Mouse (Mus musculus) lung, embryonic 16.5 days (tissue): ENCODE results near the gene Scgb3a1. TPM values are rescaled to one million over a fixed set of nuclear protein-coding genes. Genes with fewer than 3 reads are reported as not detected.
A peak's percentile ranks its signal among the peaks of the same experiment; 100 is the strongest.

Experiments
- ATAC-seq: fragments of 200-750 bp; cut with Nextera tagmentation; 2 replicates; pipeline ENCODE4 v1.8.0; 2017; ENCODE audit warnings: low read depth, mild to moderate bottlenecking, moderate library complexity
- H3K27ac ChIP-seq: fragments of 300-500 bp; sonication (generic); 2 replicates; pipeline ENCODE4 v1.5.1; 2014; ENCODE audit warnings: mild to moderate bottlenecking, control low read depth, low read length
- H3K27me3 ChIP-seq: fragments of 300-500 bp; sonication (generic); 2 replicates; pipeline ENCODE4 v1.6.1; 2014; ENCODE audit warnings: low read depth, low read length, mixed read lengths; ENCODE audit not compliant: control insufficient read depth, insufficient read depth
- H3K36me3 ChIP-seq: fragments of 300-500 bp; sonication (generic); 2 replicates; pipeline ENCODE4 v1.6.1; 2014; ENCODE audit warnings: low read length; ENCODE audit not compliant: control insufficient read depth, insufficient read depth
- H3K4me1 ChIP-seq: fragments of 300-500 bp; sonication (generic); replicated peaks from 2 replicates; pipeline ENCODE4 v1.6.1; 2014; ENCODE audit warnings: low read length, mixed read lengths; ENCODE audit not compliant: control insufficient read depth, insufficient read depth
- H3K4me2 ChIP-seq: fragments of 300-500 bp; sonication (generic); 2 replicates; pipeline ENCODE4 v1.6.1; 2014; ENCODE audit warnings: low read depth, low read length, control low read depth
- H3K4me3 ChIP-seq: fragments of 300-500 bp; sonication (generic); 2 replicates; pipeline ENCODE4 v1.5.1; 2014; ENCODE audit warnings: mild to moderate bottlenecking, low read length, control low read depth
- H3K9ac ChIP-seq: fragments of 300-500 bp; sonication (generic); 2 replicates; pipeline ENCODE4 v1.6.1; 2014; ENCODE audit warnings: low read length, control low read depth
- H3K9me3 ChIP-seq: fragments of 300-500 bp; sonication (generic); 2 replicates; pipeline ENCODE4 v1.6.1; 2016; ENCODE audit warnings: low read length; ENCODE audit not compliant: control insufficient read depth
- WGBS: fragments of 180-500 bp; shearing (Covaris S2); extraction: QIAGEN DNeasy Blood & Tissue Kit; methylation state at CpG from one replicate; pipeline ENCODE4 v1.1.7; 2014; 5-methylcytosine and 5-hydroxymethylcytosine counted together
- polyA plus RNA-seq: library from polyadenylated mRNA; unstranded; fragments of >200 nt; fragmentation: Nextera tagmentation; extraction: Ambion mirVana; gene quantifications from 2 replicates; pipeline ENCODE4 v1.2.1, GENCODE M21; 2015

The Scgb3a1 gene
- polyA plus RNA-seq, 1 experiment from 2014 or later = 3.1 TPM

- no peaks in the 10 kb centered on the region for H3K4me1 ChIP-seq
- peak; percentile 46 for ATAC-seq
- H3K9ac ChIP-seq = no peak overlapping the region
- peaks cover 44% of the 10 kb centered on the region for H3K27me3 ChIP-seq
- H3K9me3 ChIP-seq = no peaks in the 10 kb centered on the region
- peak overlapping the region; percentile 56 for H3K4me2 ChIP-seq
- peak overlapping the region; percentile 17 for H3K4me3 ChIP-seq
- H3K36me3 ChIP-seq = no peaks in the 10 kb centered on the region
- 13% methylated on average over 22 of the region's 22 CpGs for WGBS
- H3K27ac ChIP-seq = no peak overlapping the region
These were observed 29.3 kb upstream of the Scgb3a1 start for GRCm38 (mm10) chr11:49634101-49634500.

- H3K36me3 ChIP-seq = no peaks in the 10 kb centered on the region
- 61% methylated on average over 6 of the region's 6 CpGs for WGBS
- ATAC-seq = no peak; the same call in 1 of the 2 replicates
- H3K4me3 ChIP-seq = no peak overlapping the region
- H3K27ac ChIP-seq = no peak overlapping the region
- no peaks in the 10 kb centered on the region for H3K4me1 ChIP-seq
- no peak overlapping the region for H3K4me2 ChIP-seq
- H3K9me3 ChIP-seq = no peaks in the 10 kb centered on the region
- H3K9ac ChIP-seq = no peak overlapping the region
- H3K27me3 ChIP-seq = peaks cover 44% of the 10 kb centered on the region
These were observed 27.7 kb upstream of the Scgb3a1 start for GRCm38 (mm10) chr11:49635671-49636070.

GRCm38 (mm10) chr11:49636449-49636848 lies 27.0 kb upstream of the Scgb3a1 start:
- no peak overlapping the region for H3K4me3 ChIP-seq
- no peaks in the 10 kb centered on the region for H3K9me3 ChIP-seq
- no peak overlapping the region for H3K4me2 ChIP-seq
- H3K9ac ChIP-seq = no peak overlapping the region
- no peak; the same call in 1 of the 2 replicates for ATAC-seq
- 8% methylated on average over 11 of the region's 11 CpGs for WGBS
- H3K27me3 ChIP-seq = peaks cover 44% of the 10 kb centered on the region
- H3K4me1 ChIP-seq = no peaks in the 10 kb centered on the region
- H3K27ac ChIP-seq = no peak overlapping the region
- no peaks in the 10 kb centered on the region for H3K36me3 ChIP-seq

GRCm38 (mm10) chr11:49645677-49646076 lies 17.7 kb upstream of the Scgb3a1 start:
- 52% methylated on average over 7 of the region's 8 CpGs for WGBS

GRCm38 (mm10) chr11:49650113-49650993 lies 13.1 kb upstream of the Scgb3a1 start:
- no peaks in the 10 kb centered on the region for H3K36me3 ChIP-seq
- H3K4me3 ChIP-seq = no peak overlapping the region
- no peak overlapping the region for H3K4me2 ChIP-seq
- 49% methylated on average over 18 of the region's 18 CpGs for WGBS
- no peak for ATAC-seq
- H3K9me3 ChIP-seq = no peaks in the 10 kb centered on the region
- no peak overlapping the region for H3K27ac ChIP-seq
- H3K27me3 ChIP-seq = no peaks in the 10 kb centered on the region
- no peak overlapping the region for H3K9ac ChIP-seq
- peaks cover 3% of the 10 kb centered on the region; the same call in 1 of the 2 replicates for H3K4me1 ChIP-seq

More at GRCm38 (mm10) chr11:49645677-49646076, 17.7 kb upstream of the Scgb3a1 start:
- no peaks in the 10 kb centered on the region for H3K4me1 ChIP-seq
- H3K4me3 ChIP-seq = no peak overlapping the region
- H3K27ac ChIP-seq = no peak overlapping the region
- ATAC-seq = no peak
- H3K4me2 ChIP-seq = no peak overlapping the region
- no peak overlapping the region for H3K9ac ChIP-seq
- H3K27me3 ChIP-seq = no peaks in the 10 kb centered on the region
- no peaks in the 10 kb centered on the region for H3K9me3 ChIP-seq
- no peaks in the 10 kb centered on the region for H3K36me3 ChIP-seq

GRCm38 (mm10) chr11:49650994-49651761 lies 12.2 kb upstream of the Scgb3a1 start:
- ATAC-seq = no peak
- 55% methylated on average over 16 of the region's 16 CpGs for WGBS
- Histone ChIP-seq H3K27ac (no peak overlapping the region), H3K9ac (no peak overlapping the region), H3K4me1 (peaks cover 3% of the 10 kb centered on the region; the same call in 1 of the 2 replicates), H3K4me2 (no peak overlapping the region), H3K36me3 (no peaks in the 10 kb centered on the region), H3K4me3 (no peak overlapping the region), H3K9me3 (no peaks in the 10 kb centered on the region), H3K27me3 (no peaks in the 10 kb centered on the region)

GRCm38 (mm10) chr11:49651762-49652322 lies 11.6 kb upstream of the Scgb3a1 start:
- WGBS = 81% methylated on average over 10 of the region's 10 CpGs
- H3K27me3 ChIP-seq = no peaks in the 10 kb centered on the region
- no peaks in the 10 kb centered on the region for H3K36me3 ChIP-seq
- no peak overlapping the region for H3K27ac ChIP-seq
- H3K9ac ChIP-seq = no peak overlapping the region
- no peaks in the 10 kb centered on the region for H3K9me3 ChIP-seq
- ATAC-seq = no peak
- no peak overlapping the region for H3K4me2 ChIP-seq
- H3K4me1 ChIP-seq = peaks cover 3% of the 10 kb centered on the region; the same call in 1 of the 2 replicates
- no peak overlapping the region for H3K4me3 ChIP-seq

GRCm38 (mm10) chr11:49652401-49653078 lies 10.9 kb upstream of the Scgb3a1 start:
- peaks cover 3% of the 10 kb centered on the region; the same call in 1 of the 2 replicates for H3K4me1 ChIP-seq
- H3K27ac ChIP-seq = no peak overlapping the region
- H3K9ac ChIP-seq = no peak overlapping the region
- no peak overlapping the region for H3K4me3 ChIP-seq
- peak overlapping the region; percentile 31 for H3K4me2 ChIP-seq
- H3K36me3 ChIP-seq = no peaks in the 10 kb centered on the region
- peak; percentile 75 for ATAC-seq
- H3K27me3 ChIP-seq = no peaks in the 10 kb centered on the region
- H3K9me3 ChIP-seq = no peaks in the 10 kb centered on the region
- 19% methylated on average over 19 of the region's 19 CpGs for WGBS
